Mouse (Mus musculus) embryonic facial prominence, embryonic 11.5 days (tissue): ENCODE results near the gene Pcolce2. TPM values are rescaled to one million over a fixed set of nuclear protein-coding genes. Genes with fewer than 3 reads are reported as not detected.

Experiments used
- ATAC-seq: fragments of 200-750 bp; cut with Nextera tagmentation; replicated peaks from 2 replicates; pipeline ENCODE4 v1.8.0; 2017; ENCODE audit warnings: low read depth; ENCODE audit not compliant: insufficient number of reproducible peaks, low FRiP score, low TSS enrichment
- DNase-seq: peaks from one replicate; pipeline ENCODE4 v3.0.0-alpha.2; 2015; ENCODE audit warnings: low spot score
- H3K27ac ChIP-seq: fragments of 300-500 bp; sonication (generic); replicated peaks from 2 replicates; pipeline ENCODE4 v1.5.1; 2014; ENCODE audit warnings: mild to moderate bottlenecking, low read depth, low read length, control low read depth
- H3K27me3 ChIP-seq: fragments of 300-500 bp; sonication (generic); 2 replicates; pipeline ENCODE4 v1.6.1; 2014; ENCODE audit warnings: mild to moderate bottlenecking, low read length, moderate library complexity, mixed read lengths; ENCODE audit not compliant: control insufficient read depth, insufficient read depth
- H3K36me3 ChIP-seq: fragments of 300-500 bp; sonication (generic); replicated peaks from 2 replicates; pipeline ENCODE4 v1.6.1; 2014; ENCODE audit warnings: low read depth, mild to moderate bottlenecking, low read length, moderate library complexity, mixed read lengths; ENCODE audit not compliant: control insufficient read depth, insufficient read depth
- H3K4me1 ChIP-seq: fragments of 300-500 bp; sonication (generic); 2 replicates; pipeline ENCODE4 v1.6.1; 2014; ENCODE audit warnings: low read length, mixed read lengths; ENCODE audit not compliant: control insufficient read depth, insufficient read depth
- H3K4me2 ChIP-seq: fragments of 300-500 bp; sonication (generic); 2 replicates; pipeline ENCODE4 v1.6.1; 2014; ENCODE audit warnings: low read depth, mild to moderate bottlenecking, control low read depth, low read length, moderate library complexity
- H3K4me3 ChIP-seq: fragments of 300-500 bp; sonication (generic); 2 replicates; pipeline ENCODE4 v1.5.1; 2014; ENCODE audit warnings: low read depth, low read length, control low read depth
- H3K9ac ChIP-seq: fragments of 300-500 bp; sonication (generic); replicated peaks from 2 replicates; pipeline ENCODE4 v1.6.1; 2014; ENCODE audit warnings: mild to moderate bottlenecking, control low read depth, low read length
- H3K9me3 ChIP-seq: fragments of 300-500 bp; sonication (generic); replicated peaks from 2 replicates; pipeline ENCODE4 v1.6.1; 2016; ENCODE audit warnings: mild to moderate bottlenecking, low read length, inconsistent platforms, mixed read lengths; ENCODE audit not compliant: control insufficient read depth
- WGBS: fragments of 180-500 bp; shearing (Covaris S2); extraction: QIAGEN DNeasy Blood & Tissue Kit; methylation state at CpG from one replicate; pipeline ENCODE4 v1.1.7; 2014; 5-methylcytosine and 5-hydroxymethylcytosine counted together
- polyA plus RNA-seq: library from polyadenylated mRNA; unstranded; fragments of >200 nt; fragmentation: Nextera tagmentation; extraction: Ambion mirVana; gene quantifications from 2 replicates; pipeline ENCODE4 v1.2.1, GENCODE M21; 2014

The Pcolce2 gene
- polyA plus RNA-seq, 1 experiment from 2014 or later = 4.7 TPM

- H3K4me1 ChIP-seq = no peaks in the 10 kb centered on the region
- no peaks in the 10 kb centered on the region for H3K9me3 ChIP-seq
- no peak overlapping the region for H3K27ac ChIP-seq
- H3K27me3 ChIP-seq = peaks cover 7% of the 10 kb centered on the region; the same call in 1 of the 2 replicates
- no peak overlapping the region for H3K4me3 ChIP-seq
- no peak for ATAC-seq
- DNase-seq = no peak
- no peaks in the 10 kb centered on the region for H3K36me3 ChIP-seq
- no peak overlapping the region for H3K4me2 ChIP-seq
- H3K9ac ChIP-seq = no peak overlapping the region
- WGBS = 71% methylated on average over 7 of the region's 7 CpGs
Measured at GRCm38 (mm10) chr9:95744845-95745613, 107.6 kb downstream of the Pcolce2 start.

- Histone ChIP-seq H3K4me1 (no peaks in the 10 kb centered on the region), H3K36me3 (no peaks in the 10 kb centered on the region), H3K4me2 (no peak overlapping the region), H3K9ac (no peak overlapping the region), H3K9me3 (no peaks in the 10 kb centered on the region), H3K27me3 (peaks cover 7% of the 10 kb centered on the region; the same call in 1 of the 2 replicates), H3K4me3 (no peak overlapping the region), H3K27ac (no peak overlapping the region)
- 79% methylated on average over 5 of the region's 5 CpGs for WGBS
- ATAC-seq (no peak), DNase-seq (no peak)
Measured at GRCm38 (mm10) chr9:95747298-95747697, 109.9 kb downstream of the Pcolce2 start.

Other genes with a start within 250 kb of the Pcolce2 start
- 6.8 and 7.3 TPM in 2 replicates for gene Chst2, start 230.9 kb upstream of the Pcolce2 start, polyA plus RNA-seq
- 145 and 166 TPM in 2 replicates for gene U2surp, start 125.6 kb upstream of the Pcolce2 start, polyA plus RNA-seq
- gene Paqr9, start 77.9 kb upstream of the Pcolce2 start, polyA plus RNA-seq = 0.24 and 0.29 TPM in 2 replicates
- gene Trpc1, start 112.8 kb downstream of the Pcolce2 start, polyA plus RNA-seq = 2.0 TPM in 2 replicates
- 8.6 and 9.7 TPM in 2 replicates for gene Pls1, start 207.7 kb downstream of the Pcolce2 start, polyA plus RNA-seq
- 17.9 and 18.9 TPM in 2 replicates for gene Atr, start 220.0 kb downstream of the Pcolce2 start, polyA plus RNA-seq